10 mouse cellular contexts compared by ENCODE assay signal in genomic region chr7:141638513-141639334, GRCm38 (mm10). TPM values are rescaled to one million over a fixed set of nuclear protein-coding genes. Genes with fewer than 3 reads are reported as not detected.
A peak's percentile ranks its signal among the peaks of the same experiment; 100 is the strongest.
DNase-seq lines count a peak whose midpoint lies in the region; ATAC-seq and TF ChIP-seq lines count a peak whose summit lies in the region.
"Not testable (repeated sequence)": the region's sequence is repeated elsewhere in the genome, so short reads cannot be mapped to it uniquely, and the experiment has no call there.
"Had no signal": no experiment of that assay in that cellular context is flagged by ENCODE, and none has a peak within 500 bp of the region (broad histone marks: within the 10 kb centered on the region; RNA-seq: fewer than 3 reads in every experiment).

No protein-coding gene starts in this region.

- H3K27ac ChIP-seq in embryonic facial prominence, embryonic 13.5 days; forebrain, postnatal 0 days (ENCODE audit: low read depth, low read length); hindbrain, embryonic 11.5 days (ENCODE audit: low read depth, low read length); kidney, adult 2 months (ENCODE audit: insufficient read depth, low read depth, low read length); liver, embryonic 12.5 days; neural tube, embryonic 13.5 days (replicated peaks): not testable (repeated sequence)

- not testable (repeated sequence) for H3K9ac ChIP-seq in embryonic facial prominence, embryonic 13.5 days; forebrain, postnatal 0 days; hindbrain, embryonic 11.5 days (ENCODE audit: low read depth, low read length); liver, embryonic 12.5 days; neural tube, embryonic 13.5 days

- H3K9me3 ChIP-seq in embryonic facial prominence, embryonic 13.5 days; forebrain, postnatal 0 days (ENCODE audit: low read length); hindbrain, embryonic 11.5 days (ENCODE audit: control insufficient read depth, low read length); liver, embryonic 12.5 days (replicated peaks); neural tube, embryonic 13.5 days: not testable (repeated sequence)

- TF ChIP-seq CTCF in forebrain, postnatal 0 days (IDR thresholded peaks at IDR 0.05; ENCODE audit: low read depth); kidney, adult 2 months (conservative IDR thresholded peaks at IDR 0.05; ENCODE audit: insufficient read depth, insufficient read length, low read depth, low read length): not testable (repeated sequence)

- not testable (repeated sequence) for TF ChIP-seq POLR2A in kidney, adult 2 months (IDR thresholded peaks at IDR 0.05; ENCODE audit: low read depth, low read length)

- H3K27me3 ChIP-seq in embryonic facial prominence, embryonic 13.5 days; forebrain, postnatal 0 days (ENCODE audit: insufficient read depth, low read length); hindbrain, embryonic 11.5 days (ENCODE audit: control insufficient read depth, insufficient read depth, low read length); kidney, adult 2 months (replicated peaks; ENCODE audit: control insufficient read depth, insufficient read depth, low read length); liver, embryonic 12.5 days (replicated peaks); neural tube, embryonic 13.5 days: not testable (repeated sequence)

- ATAC-seq in embryonic facial prominence, embryonic 13.5 days (ENCODE audit: insufficient number of reproducible peaks, insufficient read depth, low FRiP score, low TSS enrichment, low read depth): peak; percentile 57
- peak; percentile 44 for ATAC-seq in forebrain, postnatal 0 days
- ATAC-seq in hindbrain, embryonic 11.5 days (ENCODE audit: low FRiP score): peak; percentile 75
- ATAC-seq in liver, embryonic 12.5 days: peak; percentile 59
- peak; percentile 23 for ATAC-seq in megakaryocyte-erythroid progenitor cell, adult 5-6 weeks (replicated peaks; ENCODE audit: low FRiP score, low TSS enrichment, poor library complexity, severe bottlenecking)
- peak; percentile 74 for ATAC-seq in neural tube, embryonic 13.5 days (ENCODE audit: low read depth)

- peak; percentile 10 for DNase-seq in 3T3-L1 (ENCODE audit: low read depth, low spot score)
- DNase-seq in forebrain, postnatal 0 days; hindbrain, embryonic 11.5 days (ENCODE audit: low spot score): not testable (repeated sequence)
- DNase-seq in kidney, adult 2 months: peak; percentile 13

- WGBS in embryonic facial prominence, embryonic 13.5 days: 89% methylated on average over 6 of the region's 8 CpGs
- 93% methylated on average over 5 of the region's 8 CpGs for WGBS in forebrain, postnatal 0 days
- 92% methylated on average over 5 of the region's 8 CpGs for WGBS in hindbrain, embryonic 11.5 days
- WGBS in kidney, adult 2 months: 94% methylated on average over 6 of the region's 8 CpGs
- 81% methylated on average over 6 of the region's 8 CpGs for WGBS in liver, embryonic 12.5 days (ENCODE audit: insufficient replicate concordance)
- WGBS in neural tube, embryonic 13.5 days: 92% methylated on average over 6 of the region's 8 CpGs

- not testable (repeated sequence) for H3K4me2 ChIP-seq in embryonic facial prominence, embryonic 13.5 days; forebrain, postnatal 0 days (ENCODE audit: low read depth); hindbrain, embryonic 11.5 days (replicated peaks; ENCODE audit: low read depth, low read length); liver, embryonic 12.5 days; neural tube, embryonic 13.5 days

- not testable (repeated sequence) for H3K4me1 ChIP-seq in embryonic facial prominence, embryonic 13.5 days; forebrain, postnatal 0 days (ENCODE audit: insufficient read depth); hindbrain, embryonic 11.5 days (replicated peaks; ENCODE audit: control insufficient read depth, insufficient read depth, low read length); kidney, adult 2 months (ENCODE audit: control insufficient read depth, insufficient read depth, low read length); liver, embryonic 12.5 days; neural tube, embryonic 13.5 days (replicated peaks)

- H3K36me3 ChIP-seq in embryonic facial prominence, embryonic 13.5 days: peaks cover 17% of the 10 kb centered on the region
- 0 out of 2 replicates have a peak, but pooled peaks cover 10% of the 10 kb centered on the region for H3K36me3 ChIP-seq in forebrain, postnatal 0 days (ENCODE audit: insufficient read depth)
- H3K36me3 ChIP-seq in hindbrain, embryonic 11.5 days (ENCODE audit: control insufficient read depth, insufficient read depth, low read length); kidney, adult 2 months (ENCODE audit: control insufficient read depth, insufficient read depth, low read length): not testable (repeated sequence)
- peaks cover 30% of the 10 kb centered on the region for H3K36me3 ChIP-seq in liver, embryonic 12.5 days
- peaks cover 14% of the 10 kb centered on the region for H3K36me3 ChIP-seq in neural tube, embryonic 13.5 days

- H3K4me3 ChIP-seq in embryonic facial prominence, embryonic 13.5 days; forebrain, postnatal 0 days (ENCODE audit: low read depth, low read length); hindbrain, embryonic 11.5 days (ENCODE audit: low read depth, low read length); kidney, adult 2 months (ENCODE audit: insufficient read depth, low read depth, low read length); liver, embryonic 12.5 days; neural tube, embryonic 13.5 days: not testable (repeated sequence)

RNA-seq across cellular contexts. Expression of gene Muc6, which starts 16.4 kb away (rescaled TPM):
- polyA plus RNA-seq in embryonic facial prominence, embryonic 13.5 days (2015; fragmentation: Nextera tagmentation; extraction: Ambion mirVana): 0.18 and 0.30 TPM in 2 replicates
- total RNA-seq in forebrain, postnatal 0 days (2014; rRNA removed): not detected in 2 replicates
- polyA plus RNA-seq in forebrain, postnatal 0 days (2015; fragmentation: Nextera tagmentation; extraction: Ambion mirVana): 0.04 and 0.07 TPM in 2 replicates
- 0.17 TPM in 2 replicates for polyA plus RNA-seq in hindbrain, embryonic 11.5 days (2014; fragmentation: Nextera tagmentation; extraction: Ambion mirVana)
- 0.01 and 0.02 TPM in 2 replicates for polyA plus RNA-seq in kidney, adult 2 months (2012; rRNA removed)
- 1.5 and 1.9 TPM in 2 replicates for polyA plus RNA-seq in liver, embryonic 12.5 days (2016; fragmentation: Nextera tagmentation; extraction: Ambion mirVana)
- total RNA-seq in megakaryocyte-erythroid progenitor cell, adult 5-6 weeks (2014; fragmentation: Nextera tagmentation): 3.4 and 5.8 TPM in 2 replicates
- 0.38 TPM in 1 of 2 replicates, not detected in the other for total RNA-seq in megakaryocyte-erythroid progenitor cell, adult 5-6 weeks (2017)
- polyA plus RNA-seq in neural tube, embryonic 13.5 days (2015; fragmentation: Nextera tagmentation; extraction: Ambion mirVana): 0.17 and 0.20 TPM in 2 replicates
- total RNA-seq: heart, adult 18-20 months; layer of hippocampus, adult 2 months had no signal

RNA-seq across cellular contexts. Expression of gene Muc2, which starts 51.4 kb away (rescaled TPM):
- polyA plus RNA-seq in embryonic facial prominence, embryonic 13.5 days (2015; fragmentation: Nextera tagmentation; extraction: Ambion mirVana): 1.4 and 1.7 TPM in 2 replicates
- total RNA-seq in forebrain, postnatal 0 days (2014; rRNA removed): 0.15 and 0.38 TPM in 2 replicates
- polyA plus RNA-seq in forebrain, postnatal 0 days (2015; fragmentation: Nextera tagmentation; extraction: Ambion mirVana): 0.05 and 0.08 TPM in 2 replicates
- polyA plus RNA-seq in hindbrain, embryonic 11.5 days (2014; fragmentation: Nextera tagmentation; extraction: Ambion mirVana): 0.07 and 0.32 TPM in 2 replicates
- 0.24 and 0.39 TPM in 2 replicates for polyA plus RNA-seq in kidney, adult 2 months (2012; rRNA removed)
- polyA plus RNA-seq in liver, embryonic 12.5 days (2016; fragmentation: Nextera tagmentation; extraction: Ambion mirVana): 0.14 and 0.17 TPM in 2 replicates
- not detected in 2 replicates for total RNA-seq in megakaryocyte-erythroid progenitor cell, adult 5-6 weeks (2014; fragmentation: Nextera tagmentation)
- not detected in 2 replicates for total RNA-seq in megakaryocyte-erythroid progenitor cell, adult 5-6 weeks (2017)
- 0.37 and 0.81 TPM in 2 replicates for polyA plus RNA-seq in neural tube, embryonic 13.5 days (2015; fragmentation: Nextera tagmentation; extraction: Ambion mirVana)

Comparison
In these comparisons a context has a peak if more than half of its experiments do, and no peak if none do; other contexts are left out.
1. ATAC-seq: peak in every context shown above with its lines; median percentile 75 in hindbrain, embryonic 11.5 days; 74 in neural tube, embryonic 13.5 days; 59 in liver, embryonic 12.5 days; 57 in embryonic facial prominence, embryonic 13.5 days; 44 in forebrain, postnatal 0 days; 23 in megakaryocyte-erythroid progenitor cell, adult 5-6 weeks.